Mouse (Mus musculus) heart, embryonic 14.5 days (tissue): ENCODE measurements around the gene Arhgap35. TPM values are rescaled to one million over a fixed set of nuclear protein-coding genes. Genes with fewer than 3 reads are reported as not detected.
"Not testable (repeated sequence)": the region's sequence is repeated elsewhere in the genome, so short reads cannot be mapped to it uniquely, and the experiment has no call there.

Source experiments
- ATAC-seq: fragments of 200-750 bp; cut with Nextera tagmentation; 2 replicates; pipeline ENCODE4 v1.8.0; 2017; ENCODE audit warnings: low read depth, moderate TSS enrichment; ENCODE audit not compliant: insufficient number of reproducible peaks, insufficient read depth, low FRiP score
- H3K27ac ChIP-seq, 2 experiments: fragments of 200-500 bp in 1 of 2; fragments of 300-500 bp in 1 of 2; sonication (generic) in 1 of 2; replicated peaks in 1 of 2; 2 replicates each; pipeline ENCODE4 v1.5.1; 2012 to 2014; ENCODE audit warnings: low read depth in 2 of 2, low read length in 2 of 2, control low read depth in 1 of 2, mild to moderate bottlenecking in 1 of 2, mixed read lengths in 1 of 2; ENCODE audit not compliant: control insufficient read depth in 1 of 2, insufficient read depth in 1 of 2
- H3K27me3 ChIP-seq: fragments of 300-500 bp; sonication (generic); 2 replicates; pipeline ENCODE4 v1.6.1; 2014; ENCODE audit warnings: mild to moderate bottlenecking, low read length, control low read depth; ENCODE audit not compliant: control insufficient read depth, insufficient read depth
- H3K36me3 ChIP-seq: fragments of 300-500 bp; sonication (generic); 2 replicates; pipeline ENCODE4 v1.6.1; 2014; ENCODE audit warnings: mild to moderate bottlenecking, control low read depth, low read length, mixed read lengths; ENCODE audit not compliant: control insufficient read depth, insufficient read depth
- H3K4me1 ChIP-seq, 2 experiments: fragments of 200-500 bp in 1 of 2; fragments of 300-500 bp in 1 of 2; sonication (generic) in 1 of 2; 2 replicates each; pipeline ENCODE4 v1.6.1; 2012 to 2014; ENCODE audit warnings: low read length in 2 of 2, control low read depth in 1 of 2, mixed read lengths in 1 of 2; ENCODE audit not compliant: control insufficient read depth in 2 of 2, insufficient read depth in 2 of 2
- H3K4me2 ChIP-seq: fragments of 300-500 bp; sonication (generic); 2 replicates; pipeline ENCODE4 v1.6.1; 2014; ENCODE audit warnings: mild to moderate bottlenecking, low read length
- H3K4me3 ChIP-seq, 2 experiments: fragments of 200-500 bp in 1 of 2; fragments of 300-500 bp in 1 of 2; sonication (generic) in 1 of 2; 2 replicates each; pipeline ENCODE4 v1.5.1; 2012 to 2014; ENCODE audit warnings: low read length in 2 of 2, mild to moderate bottlenecking in 2 of 2, control low read depth in 1 of 2, low read depth in 1 of 2, moderate library complexity in 1 of 2; ENCODE audit not compliant: control insufficient read depth in 1 of 2, insufficient read depth in 1 of 2
- H3K9ac ChIP-seq: fragments of 300-500 bp; sonication (generic); 2 replicates; pipeline ENCODE4 v1.6.1; 2014; ENCODE audit warnings: mild to moderate bottlenecking, low read length
- H3K9me3 ChIP-seq: fragments of 300-500 bp; sonication (generic); 2 replicates; pipeline ENCODE4 v1.6.1; 2016; ENCODE audit warnings: low read length, control low read depth; ENCODE audit not compliant: control insufficient read depth
- WGBS: fragments of 180-500 bp; shearing (Covaris S2); extraction: QIAGEN DNeasy Blood & Tissue Kit; methylation state at CpG from one replicate; pipeline ENCODE4 v1.1.7; 2014; 5-methylcytosine and 5-hydroxymethylcytosine counted together
- polyA plus RNA-seq: library from polyadenylated mRNA; unstranded; fragments of >200 nt; fragmentation: Nextera tagmentation; extraction: Ambion mirVana; gene quantifications from 2 replicates; pipeline ENCODE4 v1.2.1, GENCODE M21; 2014

Arhgap35 gene
- polyA plus RNA-seq = 16.7 and 18.0 TPM in 2 replicates

DNA sequence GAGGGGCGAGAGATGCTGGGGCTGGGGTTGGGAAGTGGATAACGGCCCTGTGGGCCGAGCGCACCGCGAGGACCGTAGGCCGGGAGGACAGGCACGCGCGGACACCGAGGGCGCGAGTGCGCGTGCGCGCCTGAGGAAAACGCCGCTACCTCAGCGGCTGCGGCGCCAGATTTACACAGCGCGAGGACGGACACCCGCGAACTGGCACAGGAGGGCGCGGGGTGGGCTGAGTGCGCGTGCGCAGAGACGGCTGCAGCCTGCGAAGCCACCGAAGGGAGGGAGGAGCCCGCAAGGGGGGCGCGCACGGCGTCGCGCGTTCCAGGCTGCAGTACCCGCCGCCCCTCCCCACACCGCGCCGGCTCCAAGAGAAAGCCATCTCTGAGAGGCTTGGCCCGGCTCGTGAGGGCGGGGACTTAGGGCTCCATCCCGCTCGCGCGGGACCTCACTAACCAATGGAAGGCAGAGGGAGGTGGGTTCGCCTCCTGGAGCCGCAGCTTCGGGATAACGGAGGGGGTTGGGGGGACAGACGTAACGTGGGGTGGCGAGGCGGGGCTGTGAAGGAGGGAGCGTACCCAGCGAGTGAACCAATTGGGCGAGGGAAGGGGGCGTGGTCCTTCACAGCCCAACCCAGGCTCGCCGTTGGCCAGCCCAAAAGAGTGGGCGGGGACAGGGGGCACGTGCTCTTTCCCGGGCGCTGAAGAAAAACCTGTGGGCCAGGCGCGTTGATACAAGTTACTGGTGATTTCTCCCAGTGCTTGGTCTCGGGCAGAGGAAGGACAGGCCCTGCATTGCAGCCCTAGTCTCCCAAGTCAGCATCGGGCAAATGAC, at the start of gene Arhgap35:
Gene Arhgap35, minus strand, starts transcription at position 106 of the 828 bp plus-strand sequence.
- Histone ChIP-seq H3K27me3 (no peaks in the 10 kb centered on the region), H3K36me3 (no peaks in the 10 kb centered on the region), H3K4me2 (peak within 1 kb of the TSS; percentile 90), H3K9me3 (no peaks in the 10 kb centered on the region), H3K27ac (peak within 1 kb of the TSS; percentile 99 to 100), H3K4me3 (peak within 1 kb of the TSS; percentile 73 to 96), H3K4me1 (peaks cover 29 to 46% of the 10 kb centered on the region in 2 experiments), H3K9ac (peak within 1 kb of the TSS; percentile 99)
- WGBS = under 1% methylated on average over 75 of the region's 78 CpGs
- ATAC-seq = peak; percentile 97

- Histone ChIP-seq H3K36me3 (no peaks in the 10 kb centered on the region), H3K27ac (no peak overlapping the region), H3K4me1 (peaks cover 0 to 5% of the 10 kb centered on the region in 2 experiments; a peak in 2 of 4 replicates), H3K4me2 (no peak overlapping the region), H3K9ac (no peak overlapping the region), H3K9me3 (no peaks in the 10 kb centered on the region), H3K4me3 (no peak overlapping the region), H3K27me3 (no peaks in the 10 kb centered on the region)
- no peak for ATAC-seq
- 81% methylated on average over 12 of the region's 12 CpGs for WGBS
Measured at GRCm38 (mm10) chr7:16644260-16644659, 29.5 kb upstream of the Arhgap35 start.

- H3K27ac ChIP-seq, H3K4me2 ChIP-seq, H3K27me3 ChIP-seq, H3K4me1 ChIP-seq, H3K9ac ChIP-seq, H3K4me3 ChIP-seq, H3K9me3 ChIP-seq, H3K36me3 ChIP-seq, ATAC-seq: not testable (repeated sequence)
- WGBS = 26% methylated on average over 4 of the region's 4 CpGs
Measured at GRCm38 (mm10) chr7:16643106-16643505, 28.3 kb upstream of the Arhgap35 start.

- Histone ChIP-seq H3K9me3 (no peaks in the 10 kb centered on the region), H3K27ac (peak overlapping the region; percentile 3 to 15; a peak in 3 of 4 replicates), H3K27me3 (no peaks in the 10 kb centered on the region), H3K4me1 (peaks cover 4 to 9% of the 10 kb centered on the region in 2 experiments; a peak in 3 of 4 replicates), H3K36me3 (no peaks in the 10 kb centered on the region), H3K4me3 (no peak overlapping the region), H3K9ac (no peak overlapping the region), H3K4me2 (no peak overlapping the region)
- 50% methylated on average over 3 of the region's 3 CpGs for WGBS
- peak; percentile 59 for ATAC-seq
Measured at GRCm38 (mm10) chr7:16639028-16639427, 24.2 kb upstream of the Arhgap35 start.

GRCm38 (mm10) chr7:16635116-16635515, 20.3 kb upstream of the Arhgap35 start:
- Histone ChIP-seq H3K4me3 (no peak overlapping the region), H3K27ac (no peak overlapping the region), H3K36me3 (no peaks in the 10 kb centered on the region), H3K9me3 (no peaks in the 10 kb centered on the region), H3K4me2 (no peak overlapping the region), H3K9ac (no peak overlapping the region), H3K27me3 (no peaks in the 10 kb centered on the region), H3K4me1 (peaks cover 6 to 9% of the 10 kb centered on the region in 2 experiments; a peak in 3 of 4 replicates)
- no peak for ATAC-seq
- WGBS = 56% methylated on average over 3 of the region's 3 CpGs

DNA sequence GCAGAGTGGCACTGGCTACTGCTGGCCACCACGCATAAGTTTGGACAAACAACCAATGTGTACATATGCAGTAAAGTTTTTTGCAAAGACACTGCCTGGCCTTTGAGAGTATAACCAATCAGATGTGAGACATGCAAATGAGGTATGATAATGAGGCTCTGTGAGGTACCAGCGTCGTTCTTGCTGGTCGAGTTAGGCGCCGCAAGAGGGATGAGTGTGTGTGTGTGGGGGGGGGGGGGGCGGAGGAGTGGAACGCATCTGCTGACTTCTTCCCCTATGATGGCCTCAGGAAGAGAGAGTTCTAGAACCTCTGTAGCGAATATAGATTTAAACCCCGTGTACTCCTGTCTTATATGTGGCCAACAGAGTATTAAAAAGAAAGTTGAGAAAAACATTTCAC, 19.1 kb upstream of the Arhgap35 start:
- H3K27ac ChIP-seq, H3K9ac ChIP-seq, H3K4me1 ChIP-seq, H3K27me3 ChIP-seq, H3K36me3 ChIP-seq, ATAC-seq, H3K9me3 ChIP-seq, H3K4me3 ChIP-seq: not testable (repeated sequence)
- 20% methylated on average over 10 of the region's 10 CpGs for WGBS
- H3K4me2 ChIP-seq = 0 out of 2 replicates have a peak overlapping the region, but pooled peaks have one; percentile 5

GRCm38 (mm10) chr7:16631932-16632331, 17.1 kb upstream of the Arhgap35 start:
- Histone ChIP-seq H3K9me3 (no peaks in the 10 kb centered on the region), H3K4me3 (no peak overlapping the region), H3K27ac (no peak overlapping the region), H3K27me3 (no peaks in the 10 kb centered on the region), H3K36me3 (no peaks in the 10 kb centered on the region), H3K4me1 (peaks cover 0 to 6% of the 10 kb centered on the region in 2 experiments; a peak in 1 of 4 replicates), H3K9ac (no peak overlapping the region), H3K4me2 (no peak overlapping the region)
- no peak for ATAC-seq
- WGBS = 64% methylated on average over 4 of the region's 4 CpGs
